Mouse (Mus musculus): Measurements from ENCODE around the gene Sgms1.

The Sgms1 gene

GRCm38 (mm10) chr19:32389001-32389871 lies at the start of gene Sgms1:
Gene Sgms1, minus strand, starts transcription at chr19:32389714.
- DNase-seq (ENCODE audit: low read depth), result peak; percentile 90

DNA sequence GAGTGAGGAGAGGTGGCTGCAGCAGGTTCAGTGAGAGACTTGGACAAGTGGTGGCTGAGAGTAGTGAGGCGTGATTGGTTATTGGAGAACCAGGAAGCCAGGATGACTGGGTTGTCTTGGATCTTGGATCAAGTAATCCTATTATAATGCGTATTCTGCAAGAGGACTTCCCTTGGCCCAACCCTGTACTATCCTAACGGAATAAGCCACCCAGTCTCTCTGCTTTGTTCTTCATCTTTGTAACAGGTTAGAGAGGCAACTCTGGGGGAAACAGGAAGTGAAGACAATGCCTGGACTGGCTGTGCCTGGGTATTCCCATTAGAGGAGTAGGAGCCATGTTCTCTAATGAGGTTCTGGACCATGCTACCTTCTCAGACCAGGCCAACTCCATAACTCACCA lies 36.3 kb upstream of the Sgms1 start:
- no peak for DNase-seq (ENCODE audit: low read depth)

GRCm38 (mm10) chr19:32424706-32425105 lies 35.2 kb upstream of the Sgms1 start:
- no peak for DNase-seq (ENCODE audit: low read depth)

- no peak for DNase-seq (ENCODE audit: low read depth)
Observed at GRCm38 (mm10) chr19:32419069-32419468, 29.6 kb upstream of the Sgms1 start.

GRCm38 (mm10) chr19:32416692-32417317 lies 27.3 kb upstream of the Sgms1 start:
- DNase-seq (ENCODE audit: low read depth), result peak; percentile 85

DNA sequence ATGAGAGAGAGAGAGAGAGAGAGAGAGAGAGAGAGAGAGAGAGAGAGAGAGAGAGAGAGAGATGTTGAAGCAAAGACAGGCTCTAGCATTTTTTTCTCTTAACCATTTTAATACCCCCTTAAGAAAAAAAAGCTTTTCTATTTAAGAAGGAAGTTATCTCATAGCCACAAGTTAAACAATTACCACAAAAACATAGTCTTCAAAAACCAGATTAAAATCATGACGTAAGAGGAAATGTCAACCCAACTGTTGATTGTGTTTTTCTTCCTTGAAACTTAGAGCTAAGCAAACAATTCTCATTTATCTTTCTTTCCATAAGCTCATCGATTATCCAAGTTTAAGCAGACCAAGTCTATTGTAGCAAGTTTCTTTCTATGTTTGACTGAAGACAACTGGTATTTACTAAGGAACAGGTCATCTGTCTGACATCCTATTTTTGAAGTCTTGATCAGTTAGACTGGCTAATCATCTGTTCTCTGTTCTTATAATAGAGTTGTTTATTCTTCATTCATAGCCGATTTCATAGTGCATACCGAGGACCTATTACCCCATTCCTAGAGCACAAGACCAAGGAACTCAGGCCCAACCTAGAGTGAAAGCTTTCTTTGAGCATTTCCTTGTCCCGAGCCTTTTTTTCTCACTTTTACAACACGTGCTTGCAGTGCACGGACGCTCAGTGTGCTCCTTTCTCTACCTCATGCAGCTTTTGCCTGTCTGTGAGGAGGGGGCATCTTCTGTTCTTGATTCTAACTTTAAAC lies 20.3 kb upstream of the Sgms1 start:
- peak; percentile 83 for DNase-seq (ENCODE audit: low read depth)

- DNase-seq (ENCODE audit: low read depth), result peak; percentile 14
Observed at GRCm38 (mm10) chr19:32406717-32407116, 17.2 kb upstream of the Sgms1 start.

DNA sequence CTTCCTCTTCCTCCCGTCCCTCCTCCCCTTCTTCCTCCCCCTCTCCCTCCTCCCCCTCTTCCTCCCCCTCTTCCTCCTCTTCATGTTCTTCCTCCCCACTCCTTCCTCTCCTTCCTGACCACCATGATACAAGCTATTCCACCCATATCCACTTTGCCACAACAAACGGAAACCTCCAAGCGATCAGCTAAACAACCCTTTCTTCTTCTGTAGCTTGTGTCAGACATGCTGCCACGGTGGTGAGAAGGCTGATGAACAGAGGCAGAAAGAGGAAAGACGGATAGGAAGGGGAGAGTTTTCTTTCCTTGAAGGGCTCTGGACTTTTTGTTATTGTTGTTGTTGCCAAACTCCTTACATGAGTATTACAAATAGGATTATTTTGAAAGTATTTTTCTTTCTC lies 14.9 kb upstream of the Sgms1 start:
- DNase-seq (ENCODE audit: low read depth), result peak; percentile 11

GRCm38 (mm10) chr19:32403834-32404233 lies 14.3 kb upstream of the Sgms1 start:
- no peak for DNase-seq (ENCODE audit: low read depth)

DNA sequence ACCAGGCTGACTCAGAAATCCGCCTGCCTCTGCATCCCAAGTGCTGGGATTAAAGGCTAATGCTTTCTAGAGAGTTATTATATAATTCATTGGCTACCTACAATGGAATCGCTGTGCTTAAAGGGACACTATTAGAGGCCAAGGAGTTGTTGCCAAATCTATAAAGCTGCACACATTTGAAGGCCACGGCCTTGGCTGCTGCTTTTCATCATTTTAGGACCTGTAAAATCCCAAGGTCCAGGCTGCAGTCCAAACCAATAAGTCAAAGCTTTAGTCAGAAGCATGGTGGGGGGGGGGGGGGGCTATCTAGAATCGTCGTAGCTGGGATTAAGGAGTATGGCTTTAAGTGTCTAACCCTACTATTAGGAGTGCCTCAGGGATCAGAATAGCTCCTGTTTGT lies 9.0 kb upstream of the Sgms1 start:
- DNase-seq (ENCODE audit: low read depth), result no peak

DNA sequence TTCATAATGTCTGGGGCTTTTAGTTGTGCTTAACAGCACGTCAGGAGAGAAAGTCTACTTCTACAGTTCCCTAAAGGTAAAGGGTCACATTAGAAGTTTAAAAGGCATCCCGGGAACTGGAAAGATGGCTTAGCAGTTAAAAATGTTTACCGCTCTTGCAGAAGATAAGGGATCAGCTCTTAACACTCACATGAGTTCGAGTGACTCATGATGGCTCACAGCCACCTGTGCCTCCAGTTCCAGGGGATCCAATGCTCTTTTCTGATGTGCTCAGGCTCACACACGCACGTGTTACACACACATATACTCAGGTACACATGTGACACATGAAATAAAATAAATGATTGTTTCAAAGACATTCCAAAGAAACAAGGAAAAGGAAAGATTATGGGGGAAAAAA lies 6.8 kb upstream of the Sgms1 start:
- DNase-seq (ENCODE audit: low read depth), result no peak

DNA sequence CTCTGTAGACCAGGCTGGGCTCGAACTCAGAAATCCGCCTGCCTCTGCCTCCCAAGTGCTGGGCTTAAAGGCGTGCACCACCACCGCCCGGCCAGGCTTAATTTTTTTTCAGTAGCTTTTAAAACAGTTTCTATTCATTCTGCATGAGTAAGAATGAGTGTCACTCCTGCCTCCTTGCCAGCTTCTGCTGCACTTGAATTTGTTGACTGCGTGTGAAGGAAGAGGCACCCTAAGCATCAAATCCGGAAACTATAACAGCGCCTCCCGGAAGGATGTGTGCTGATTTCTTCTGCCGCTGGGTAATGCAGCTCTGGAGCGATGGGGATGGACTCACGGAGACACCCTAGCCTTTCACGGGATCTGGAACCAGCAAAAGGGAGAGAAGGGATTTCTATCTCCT lies 5.3 kb upstream of the Sgms1 start:
- no peak for DNase-seq (ENCODE audit: low read depth)

DNA sequence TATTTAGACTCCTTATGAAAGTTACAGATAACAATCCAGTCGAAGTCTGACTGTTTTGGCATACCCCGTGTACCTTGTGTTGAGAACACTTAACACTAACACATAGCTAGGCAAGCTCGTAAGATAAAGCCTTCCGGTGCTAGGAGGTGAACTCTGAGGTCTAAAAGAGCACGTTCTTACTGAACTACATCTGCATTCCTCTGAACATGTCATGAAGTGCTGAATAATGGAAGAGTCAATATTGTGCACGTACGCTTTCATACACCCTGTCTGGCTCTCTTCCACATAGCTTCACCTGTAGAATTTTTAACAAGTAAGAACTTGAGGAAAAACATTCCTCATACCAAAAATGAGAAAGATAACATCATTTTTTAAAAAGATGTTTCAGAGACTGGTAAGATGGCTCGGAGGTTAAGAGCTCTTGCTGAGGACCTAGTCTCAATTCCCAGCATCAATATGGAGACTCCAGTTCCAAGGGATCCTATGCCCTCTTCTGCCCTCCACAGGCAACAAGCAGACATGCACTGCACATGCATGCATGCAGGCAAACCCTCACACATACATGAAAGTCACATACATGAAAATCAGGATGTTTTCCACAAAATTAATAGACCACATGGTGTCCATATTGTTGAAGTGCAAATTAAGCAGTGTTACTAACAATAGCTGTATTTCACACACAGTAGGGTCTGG lies 4.4 kb upstream of the Sgms1 start:
- DNase-seq (ENCODE audit: low read depth), result no peak

DNA sequence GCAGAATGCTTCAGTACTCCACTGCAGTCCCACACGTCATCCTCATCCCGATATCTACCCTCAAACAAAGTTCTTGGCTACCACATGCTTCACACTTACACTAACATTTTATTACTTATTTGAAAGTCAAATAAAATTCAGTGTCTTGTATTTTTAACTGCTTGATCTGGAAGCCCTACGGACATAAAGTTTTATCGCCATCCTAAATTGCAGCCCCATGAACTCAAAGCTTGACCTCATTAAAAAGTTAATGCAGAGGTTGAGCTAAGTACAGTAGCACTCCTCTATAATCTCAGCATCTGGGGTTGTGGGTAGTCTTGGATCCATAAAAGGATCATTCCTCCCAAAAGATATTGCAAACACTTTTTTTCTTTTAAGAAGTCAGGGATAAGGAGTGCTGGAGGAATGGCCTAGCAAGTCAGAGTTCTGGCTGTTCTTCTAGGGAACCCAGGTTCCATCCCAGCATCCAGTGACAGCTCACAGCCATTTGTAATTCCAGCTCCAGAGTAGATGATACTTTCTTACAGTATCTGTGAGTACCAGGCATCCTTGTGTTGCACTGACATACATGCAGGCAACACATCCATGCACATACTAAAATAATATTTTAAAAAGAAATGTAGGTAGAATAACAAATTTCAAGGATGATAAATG lies 3.7 kb upstream of the Sgms1 start:
- DNase-seq (ENCODE audit: low read depth), result no peak

- DNase-seq (ENCODE audit: low read depth), result no peak
Observed at GRCm38 (mm10) chr19:32391441-32391840, 1.9 kb upstream of the Sgms1 start.

GRCm38 (mm10) chr19:32390116-32390515 lies 602 bp upstream of the Sgms1 start:
- DNase-seq (ENCODE audit: low read depth), result no peak

- DNase-seq (ENCODE audit: low read depth), result peak; percentile 88
Observed at GRCm38 (mm10) chr19:32388191-32388921, 1.2 kb downstream of the Sgms1 start.

- peak; percentile 68 for DNase-seq (ENCODE audit: low read depth)
Observed at GRCm38 (mm10) chr19:32387403-32388190, 1.9 kb downstream of the Sgms1 start.

GRCm38 (mm10) chr19:32386556-32387402 lies 2.7 kb downstream of the Sgms1 start:
- DNase-seq (ENCODE audit: low read depth), result peak; percentile 86

Data from 416B (cell line).